Mouse (Mus musculus): Measurements from ENCODE around the gene Wfikkn2. TPM values are rescaled to one million over a fixed set of nuclear protein-coding genes. Genes with fewer than 3 reads are reported as not detected.

Gene Wfikkn2
- under 1 TPM in 1 of 26 experiments, not detected in 25; 0.26 TPM for total RNA-seq (2018; cell fraction: chromatin; rRNA removed)
- under 1 TPM in 3 of 26 experiments, not detected in 23; 0.03 to 0.06 (median 0.03) TPM for total RNA-seq (2018; cell fraction: cytosol; rRNA removed)
- 1 to 10 TPM in 1 of 26 experiments, under 1 TPM in 1, not detected in 24; 0.16 to 1.3 TPM for total RNA-seq (2018; cell fraction: nucleus; rRNA removed)
- polyA plus RNA-seq (2018), result not detected in 3 replicates

DNA sequence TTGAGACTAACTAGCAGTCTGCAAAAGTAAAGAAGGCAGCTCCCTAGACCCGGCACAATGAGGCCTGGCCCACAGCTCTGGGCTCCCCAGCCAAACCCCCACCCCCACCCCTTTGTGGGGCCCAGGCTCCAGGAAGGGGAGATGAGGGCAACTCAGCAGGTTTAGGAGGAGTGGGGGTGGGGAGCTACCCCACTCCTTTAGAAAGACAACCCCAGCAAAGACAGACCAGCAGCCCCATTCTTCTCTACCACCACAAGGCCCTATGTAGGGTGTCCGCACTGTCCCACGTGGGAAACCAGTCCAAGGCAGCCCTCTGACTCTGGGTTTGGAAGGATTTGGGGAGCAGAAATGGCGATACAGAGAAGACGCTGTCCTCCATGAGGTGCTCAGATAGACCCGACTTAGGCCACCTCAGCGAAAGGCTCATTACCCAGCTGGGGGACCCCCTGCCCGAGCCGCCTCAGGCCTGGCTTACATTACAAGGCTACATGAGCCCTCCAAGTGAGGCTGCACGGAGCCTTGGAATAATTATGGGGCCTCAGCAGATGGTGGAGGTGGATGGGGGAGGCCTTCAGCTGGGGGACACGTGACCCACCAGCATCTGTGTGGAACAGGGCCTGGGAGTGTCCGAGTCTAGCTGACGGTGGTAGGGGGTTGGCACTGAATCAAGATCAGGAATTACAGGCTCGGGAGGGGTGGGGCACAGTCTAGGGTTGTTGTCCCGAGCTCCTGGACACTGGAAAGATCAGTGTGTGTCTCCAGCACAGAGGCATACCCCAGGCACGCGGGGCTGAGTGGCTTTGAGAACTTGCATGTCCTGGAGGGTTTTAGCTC is at the start of gene Wfikkn2:
TSS of gene Wfikkn2 (minus strand) at position 51 of the 834 bp plus-strand sequence.
- WGBS (ENCODE audit: missing documents), result 94% methylated on average over 16 of the region's 17 CpGs
- Histone ChIP-seq H3K79me2 (ENCODE audit: inconsistent target) (no peaks in the 10 kb centered on the region), H3K27ac (no peak within 1 kb of the TSS)

DNA sequence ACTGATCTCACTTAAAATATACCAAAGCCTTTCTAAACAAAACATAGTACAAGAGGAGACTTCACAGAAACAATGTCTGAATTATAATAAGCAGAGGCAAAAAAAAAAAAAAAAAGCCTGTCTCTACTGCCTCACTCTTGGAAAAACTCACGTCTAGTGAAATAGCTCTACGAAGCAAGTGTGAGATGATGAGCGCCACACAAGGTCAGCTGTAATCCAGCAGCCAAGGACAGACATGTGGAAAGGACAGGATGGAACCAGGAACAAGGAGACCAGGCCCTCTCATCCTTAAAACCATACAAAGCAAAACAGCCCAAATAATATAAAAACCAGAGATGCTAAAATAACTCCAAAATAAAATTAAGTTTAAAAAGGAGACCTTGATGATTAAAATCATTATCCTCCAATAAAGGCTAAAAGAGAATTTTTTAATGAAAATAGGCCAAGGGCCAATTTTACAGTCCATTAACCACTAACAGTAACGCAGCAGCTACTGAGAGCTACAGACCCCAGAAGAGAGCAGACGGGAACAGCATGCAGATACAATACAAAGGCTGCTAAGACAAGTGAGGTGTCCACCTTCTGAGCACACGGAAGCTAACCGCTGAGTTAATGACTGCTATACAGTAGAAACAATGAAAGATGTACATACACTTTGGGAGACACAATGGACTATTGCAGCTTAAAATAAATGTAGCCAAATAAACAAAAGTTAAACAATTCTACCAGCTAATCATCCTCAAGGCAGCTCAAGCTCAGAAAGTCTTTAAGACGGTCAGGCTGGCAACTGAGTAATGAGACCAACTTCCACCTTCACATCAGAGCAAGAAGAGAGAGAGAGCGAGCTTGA is 49.4 kb upstream of the Wfikkn2 start:
- WGBS (ENCODE audit: missing documents), result 91% methylated on average over 9 of the region's 9 CpGs

More for the DNA sequence above, at the start of gene Wfikkn2:
- Histone ChIP-seq H3K36me3 (ENCODE audit: inconsistent target) (no peaks in the 10 kb centered on the region), H3K4me3 (ENCODE audit: inconsistent target) (no peak within 1 kb of the TSS)

DNA sequence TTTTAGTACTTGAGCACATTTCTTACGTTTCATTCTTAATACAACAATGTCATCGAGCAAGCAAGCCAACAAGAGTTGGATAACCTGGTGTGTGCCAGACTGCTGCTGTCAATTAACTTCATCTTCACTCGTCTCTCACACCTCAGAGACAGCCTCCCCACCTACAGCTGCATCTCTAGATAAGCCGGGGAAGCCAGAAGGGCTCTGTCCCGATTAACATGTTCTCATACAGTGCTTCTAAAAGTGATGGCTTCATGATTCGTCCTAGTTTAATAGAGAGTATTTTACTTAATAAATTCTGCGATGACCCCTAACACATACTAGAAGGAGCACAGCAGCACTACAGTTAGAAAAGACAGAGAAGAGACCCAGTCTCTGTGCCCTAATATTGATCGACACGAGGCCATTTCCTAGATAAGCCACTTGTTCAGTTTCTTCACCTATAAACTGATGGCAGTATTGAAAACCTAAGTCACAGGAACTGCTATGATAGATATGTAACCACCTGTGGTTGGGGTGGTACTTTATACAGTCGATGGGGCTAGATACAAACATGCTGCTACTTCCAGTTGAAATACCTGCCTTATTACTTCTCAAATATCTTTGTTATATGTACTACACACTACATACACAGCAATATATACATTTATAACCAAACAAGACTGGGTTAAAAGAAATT is 44.4 kb upstream of the Wfikkn2 start:
- 94% methylated on average over 10 of the region's 10 CpGs for WGBS (ENCODE audit: missing documents)
- Histone ChIP-seq H3K27ac (no peak overlapping the region), H3K36me3 (ENCODE audit: inconsistent target) (peaks cover 88% of the 10 kb centered on the region), H3K4me3 (ENCODE audit: inconsistent target) (no peak overlapping the region), H3K79me2 (ENCODE audit: inconsistent target) (peaks cover 6% of the 10 kb centered on the region; the same call in 1 of the 2 replicates)

More for the DNA sequence above, 49.4 kb upstream of the Wfikkn2 start:
- no peak overlapping the region for H3K4me3 ChIP-seq (ENCODE audit: inconsistent target)
- H3K27ac ChIP-seq, result no peak overlapping the region
- peaks cover 96% of the 10 kb centered on the region for H3K36me3 ChIP-seq (ENCODE audit: inconsistent target)
- H3K79me2 ChIP-seq (ENCODE audit: inconsistent target), result peaks cover 34% of the 10 kb centered on the region; the same call in 1 of the 2 replicates

DNA sequence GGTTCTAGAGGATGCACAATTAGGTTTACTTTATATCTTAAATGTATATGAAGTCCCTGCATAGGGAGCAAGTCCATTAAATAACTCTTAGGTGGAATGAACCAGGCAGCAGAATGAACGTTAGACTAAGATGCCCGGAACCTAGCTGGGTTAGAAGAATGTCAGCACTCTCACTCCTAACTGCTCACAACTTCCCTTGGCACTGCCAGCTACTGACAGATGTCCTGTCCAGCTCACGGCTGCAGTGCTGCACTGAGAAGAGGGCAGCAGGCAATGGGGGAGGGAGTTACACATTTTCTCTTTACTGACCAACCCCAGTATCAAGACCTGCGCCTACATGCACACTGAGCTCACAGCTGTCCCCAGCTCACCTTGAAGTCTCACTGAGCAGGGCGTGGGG is 41.3 kb upstream of the Wfikkn2 start:
- H3K27ac ChIP-seq, result no peak overlapping the region
- peaks cover 59% of the 10 kb centered on the region for H3K36me3 ChIP-seq (ENCODE audit: inconsistent target)
- no peaks in the 10 kb centered on the region; the same call in 1 of the 2 replicates for H3K79me2 ChIP-seq (ENCODE audit: inconsistent target)
- WGBS (ENCODE audit: missing documents), result 95% methylated on average over 5 of the region's 5 CpGs
- H3K4me3 ChIP-seq (ENCODE audit: inconsistent target), result no peak overlapping the region

DNA sequence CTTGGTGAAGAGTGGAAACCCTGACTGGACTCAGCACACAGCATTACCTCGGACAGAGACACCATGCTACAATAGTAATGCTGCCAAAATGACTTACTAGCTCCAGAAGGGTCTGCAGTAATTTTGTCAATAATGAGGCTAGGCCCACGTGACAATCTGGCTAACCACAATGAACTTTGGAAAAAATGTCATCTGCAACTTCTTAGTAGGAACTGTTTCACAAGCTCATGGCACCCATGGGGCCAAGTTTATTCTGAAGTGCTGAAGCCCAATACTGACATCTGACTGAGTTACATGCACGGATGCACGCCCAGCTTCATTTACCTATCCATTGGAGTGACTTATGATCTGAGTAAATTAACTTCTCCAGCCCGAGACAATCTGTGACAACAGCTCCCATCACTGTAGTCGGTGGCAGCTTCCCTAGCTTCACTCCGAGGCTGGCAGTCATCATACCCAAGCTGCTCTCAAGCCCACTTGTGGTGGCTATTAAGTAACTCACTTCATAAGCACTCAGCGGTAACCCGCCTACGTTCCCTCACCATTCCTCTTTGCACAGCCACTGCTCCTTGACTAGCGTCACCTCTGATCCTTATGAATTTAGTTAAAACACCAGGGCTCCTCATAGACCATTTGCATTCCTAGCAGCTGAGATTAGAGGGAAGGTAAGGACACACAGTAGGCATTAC is 40.2 kb upstream of the Wfikkn2 start:
- Histone ChIP-seq H3K4me3 (ENCODE audit: inconsistent target) (no peak overlapping the region), H3K27ac (no peak overlapping the region), H3K36me3 (ENCODE audit: inconsistent target) (peaks cover 49% of the 10 kb centered on the region), H3K79me2 (ENCODE audit: inconsistent target) (no peaks in the 10 kb centered on the region)
- WGBS (ENCODE audit: missing documents), result 91% methylated on average over 11 of the region's 11 CpGs

DNA sequence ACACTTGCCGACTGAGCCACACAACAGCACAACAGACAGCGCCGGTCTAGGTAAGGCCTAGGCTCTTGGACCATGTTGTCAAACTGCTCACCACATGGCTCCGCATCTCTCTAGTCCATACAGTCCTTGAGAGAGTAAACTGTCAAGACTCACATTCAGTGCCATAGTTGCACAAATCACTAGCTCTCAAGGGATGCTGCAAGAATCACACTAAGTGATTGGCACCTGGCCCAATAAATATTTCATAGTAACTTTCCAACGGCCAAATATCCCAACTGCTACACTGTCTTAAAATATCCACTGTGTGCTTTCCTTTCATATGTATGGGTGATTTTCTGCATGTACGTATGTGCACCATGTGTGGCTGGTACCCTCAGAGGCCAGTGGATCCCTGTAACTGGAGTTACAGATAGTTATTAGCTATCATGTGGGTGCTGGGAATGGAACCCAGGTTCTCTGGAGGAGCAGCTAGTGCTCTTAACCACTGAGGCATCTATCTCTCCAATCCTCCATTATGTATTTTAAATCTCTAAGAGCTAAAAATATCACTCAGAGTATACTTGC is 37.8 kb upstream of the Wfikkn2 start:
- WGBS (ENCODE audit: missing documents), result 99% methylated on average over 6 of the region's 6 CpGs
- H3K4me3 ChIP-seq (ENCODE audit: inconsistent target), result no peak overlapping the region
- peaks cover 25% of the 10 kb centered on the region for H3K36me3 ChIP-seq (ENCODE audit: inconsistent target)
- no peak overlapping the region for H3K27ac ChIP-seq
- no peaks in the 10 kb centered on the region for H3K79me2 ChIP-seq (ENCODE audit: inconsistent target)

DNA sequence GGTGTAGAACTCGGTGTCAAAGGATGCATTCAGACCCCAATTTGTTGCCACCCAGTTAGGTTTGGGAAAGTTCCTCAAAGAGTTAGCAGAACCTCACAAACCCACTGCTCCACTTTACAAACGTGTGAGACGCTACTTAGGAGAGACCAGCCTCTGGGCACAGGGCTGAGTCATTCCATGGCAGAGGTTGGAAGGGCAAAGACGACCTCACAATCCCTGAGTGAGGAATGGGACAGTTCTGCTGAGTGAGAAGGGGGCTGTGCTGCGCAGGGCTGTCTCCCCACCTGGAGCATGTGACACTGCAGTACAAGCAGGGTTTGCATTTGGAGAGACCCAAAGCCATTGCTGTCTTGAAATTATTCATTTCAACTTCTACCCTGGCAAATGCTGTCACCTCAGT is 36.5 kb upstream of the Wfikkn2 start:
- no peak overlapping the region for H3K27ac ChIP-seq
- 84% methylated on average over 3 of the region's 5 CpGs for WGBS (ENCODE audit: missing documents)
- no peak overlapping the region for H3K4me3 ChIP-seq (ENCODE audit: inconsistent target)
- H3K36me3 ChIP-seq (ENCODE audit: inconsistent target), result peaks cover 12% of the 10 kb centered on the region
- H3K79me2 ChIP-seq (ENCODE audit: inconsistent target), result no peaks in the 10 kb centered on the region

DNA sequence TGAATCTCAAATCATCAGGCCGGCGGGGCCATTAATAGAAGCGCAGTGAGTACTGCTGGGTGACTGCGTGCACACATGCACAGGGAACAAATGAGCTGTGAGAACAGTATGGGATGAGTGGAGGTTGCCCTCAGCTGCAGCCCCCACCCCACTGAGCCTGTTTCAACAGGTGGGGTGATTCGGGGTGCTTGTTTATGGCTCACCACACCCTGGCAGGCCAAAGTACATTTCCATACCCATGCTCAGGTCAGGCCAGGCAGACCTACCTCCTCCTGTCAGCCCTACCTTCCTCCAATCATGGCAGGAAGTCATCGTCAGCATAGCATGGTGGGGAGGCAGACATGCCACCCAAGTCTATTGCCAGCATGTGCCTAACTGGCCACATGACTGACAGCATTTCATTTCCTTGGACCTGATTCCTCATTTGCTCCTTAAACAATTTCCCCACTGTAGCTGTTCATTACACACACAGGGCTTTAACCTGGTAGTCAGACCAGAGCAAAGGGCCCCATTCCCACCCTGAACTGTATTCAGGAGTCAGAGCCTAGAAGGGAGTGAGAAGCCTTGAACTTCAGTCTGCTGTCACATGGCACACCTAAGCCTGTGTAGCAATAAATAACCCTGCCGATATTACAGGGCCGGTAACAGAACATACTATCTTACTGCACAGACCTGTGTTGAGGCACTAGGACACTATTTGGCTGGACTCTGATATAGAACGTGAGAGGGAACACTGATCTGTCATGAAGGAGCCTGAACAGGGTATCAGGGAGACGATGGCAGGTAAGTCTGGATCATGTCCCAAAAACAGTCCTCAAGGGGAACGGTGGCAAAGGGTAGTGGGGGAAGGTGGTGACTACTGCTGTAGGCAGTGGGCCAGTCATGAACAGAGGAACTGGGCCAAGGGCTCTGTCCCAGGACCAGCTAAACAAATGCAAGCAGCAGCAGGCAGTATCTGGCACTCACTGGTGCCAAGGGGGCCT is 35.7 kb upstream of the Wfikkn2 start, which contains the start of gene Gm21885:
TSS of gene Gm21885 (plus strand) at position 675 of the 983 bp plus-strand sequence.
- H3K36me3 ChIP-seq (ENCODE audit: inconsistent target), result peaks cover 6% of the 10 kb centered on the region; the same call in 1 of the 2 replicates
- H3K79me2 ChIP-seq (ENCODE audit: inconsistent target), result no peaks in the 10 kb centered on the region
- no peak within 1 kb of the TSS for H3K4me3 ChIP-seq (ENCODE audit: inconsistent target)
- no peak within 1 kb of the TSS for H3K27ac ChIP-seq
- WGBS (ENCODE audit: missing documents), result 81% methylated on average over 11 of the region's 11 CpGs

DNA sequence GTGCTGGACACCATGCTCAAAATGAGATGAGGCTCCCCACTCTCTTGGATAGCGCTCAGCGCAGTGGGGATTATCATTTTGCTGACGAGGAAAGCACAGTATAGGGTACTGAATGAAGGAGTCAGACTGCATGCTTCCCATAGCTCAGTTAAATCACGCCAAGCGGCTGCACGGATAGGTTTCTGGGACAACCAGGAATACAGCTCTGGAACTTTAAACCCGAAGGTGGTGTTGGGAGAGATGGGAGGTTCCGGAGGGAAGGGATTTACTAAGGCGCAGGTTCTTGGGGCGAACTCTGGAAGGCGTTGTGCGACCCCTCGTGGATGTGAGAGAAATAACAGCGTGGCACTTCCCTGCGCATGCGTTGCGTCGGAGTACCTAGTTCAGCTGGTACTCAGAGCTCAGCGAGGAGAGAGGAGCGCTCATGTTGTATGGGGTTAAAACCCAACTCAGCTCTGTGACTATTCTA is 31.1 kb upstream of the Wfikkn2 start:
- peak overlapping the region; percentile 11; the same call in 1 of the 2 replicates for H3K4me3 ChIP-seq (ENCODE audit: inconsistent target)
- H3K79me2 ChIP-seq (ENCODE audit: inconsistent target), result no peaks in the 10 kb centered on the region
- 7% methylated on average over 20 of the region's 20 CpGs for WGBS (ENCODE audit: missing documents)
- H3K36me3 ChIP-seq (ENCODE audit: inconsistent target), result no peaks in the 10 kb centered on the region
- no peak overlapping the region for H3K27ac ChIP-seq

DNA sequence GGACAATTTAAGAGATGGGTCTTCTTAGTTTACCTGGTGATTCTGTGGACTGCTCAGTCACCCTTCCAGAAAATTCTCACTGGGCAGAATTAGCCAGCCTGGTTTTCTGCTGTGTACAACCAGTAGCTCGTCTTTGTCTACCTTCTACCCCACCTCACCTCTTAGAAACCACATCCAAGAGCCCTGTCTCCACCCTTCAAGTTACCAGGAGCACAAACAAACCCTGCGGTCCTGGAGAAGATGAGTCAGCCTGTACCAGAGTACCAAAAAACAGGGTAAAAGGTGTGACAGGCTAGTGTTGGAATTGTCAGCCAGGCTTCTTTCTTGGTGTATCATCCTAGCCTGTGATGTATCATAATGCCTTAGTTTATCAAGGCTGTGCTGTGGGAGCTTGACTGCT is 29.9 kb upstream of the Wfikkn2 start:
- H3K36me3 ChIP-seq (ENCODE audit: inconsistent target), result no peaks in the 10 kb centered on the region
- 83% methylated on average over 2 of the region's 2 CpGs for WGBS (ENCODE audit: missing documents)
- H3K79me2 ChIP-seq (ENCODE audit: inconsistent target), result no peaks in the 10 kb centered on the region
- H3K4me3 ChIP-seq (ENCODE audit: inconsistent target), result no peak overlapping the region
- no peak overlapping the region for H3K27ac ChIP-seq

DNA sequence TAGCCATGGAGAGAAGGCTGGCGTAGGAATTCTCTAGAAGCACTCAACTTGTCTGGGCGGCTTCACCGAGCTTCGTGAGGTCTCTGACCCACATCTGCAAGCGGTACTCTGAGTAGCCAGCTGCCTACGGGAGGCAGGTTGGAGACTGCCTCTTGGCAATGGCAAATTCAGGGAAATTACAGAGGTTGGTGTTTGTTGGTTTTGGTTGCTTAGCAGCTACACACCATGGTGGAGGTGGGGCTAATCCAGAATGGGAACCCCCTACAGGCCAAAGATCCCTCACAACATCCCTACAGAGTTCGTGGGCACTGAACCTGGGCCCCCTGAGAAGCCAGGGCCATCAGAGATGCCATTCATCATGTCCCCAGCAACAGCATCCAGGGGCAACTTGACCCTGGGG is 29.4 kb upstream of the Wfikkn2 start:
- 87% methylated on average over 7 of the region's 7 CpGs for WGBS (ENCODE audit: missing documents)
- H3K27ac ChIP-seq, result no peak overlapping the region
- no peaks in the 10 kb centered on the region for H3K79me2 ChIP-seq (ENCODE audit: inconsistent target)
- H3K4me3 ChIP-seq (ENCODE audit: inconsistent target), result no peak overlapping the region
- H3K36me3 ChIP-seq (ENCODE audit: inconsistent target), result no peaks in the 10 kb centered on the region

DNA sequence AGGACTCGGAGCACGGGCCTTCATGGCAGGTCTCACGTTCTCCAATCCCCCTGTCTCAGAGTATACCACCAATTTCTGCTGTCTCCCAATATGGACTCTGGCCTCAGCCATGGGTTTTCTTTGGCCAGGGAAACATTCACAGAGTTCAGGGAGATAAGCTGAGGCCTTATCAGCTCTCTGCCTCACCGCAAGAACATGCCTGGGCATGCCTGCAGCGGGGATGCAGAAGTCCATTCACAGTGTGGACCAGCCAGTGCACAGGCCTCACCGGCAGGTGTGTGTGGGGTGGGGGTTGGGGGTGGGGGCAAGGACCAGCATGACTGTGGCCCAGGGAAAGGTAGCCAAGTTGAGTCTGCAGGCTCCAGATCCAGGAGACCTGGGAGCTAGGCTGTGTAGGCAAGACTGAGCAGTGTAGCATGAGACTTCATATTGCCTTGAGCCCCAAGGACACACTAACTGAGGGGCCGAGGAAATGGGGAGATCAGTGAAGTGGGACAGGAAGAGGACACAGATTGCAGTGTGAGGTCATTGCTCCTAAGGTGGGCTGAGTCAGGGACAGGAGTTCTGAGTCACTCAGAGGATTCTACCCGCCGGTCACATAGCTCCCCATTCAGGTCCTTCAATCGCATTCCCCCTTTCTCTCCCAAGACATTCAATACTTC is 28.5 kb upstream of the Wfikkn2 start:
- no peak overlapping the region for H3K4me3 ChIP-seq (ENCODE audit: inconsistent target)
- H3K79me2 ChIP-seq (ENCODE audit: inconsistent target), result no peaks in the 10 kb centered on the region
- WGBS (ENCODE audit: missing documents), result 87% methylated on average over 10 of the region's 10 CpGs
- no peaks in the 10 kb centered on the region for H3K36me3 ChIP-seq (ENCODE audit: inconsistent target)
- no peak overlapping the region for H3K27ac ChIP-seq
